Mouse (Mus musculus) right cerebral cortex, postnatal 14 days (tissue): ENCODE measurements at regions not wholly inside any gene's neighbourhood (a gene's known extent, or its start where the extent isn't known, plus 50 kb on each side); places are given as distances from the start of the nearest gene placed in this dataset.

Source experiments
- DNase-seq: peaks from one replicate; pipeline ENCODE4 v3.0.0; 2022

DNA sequence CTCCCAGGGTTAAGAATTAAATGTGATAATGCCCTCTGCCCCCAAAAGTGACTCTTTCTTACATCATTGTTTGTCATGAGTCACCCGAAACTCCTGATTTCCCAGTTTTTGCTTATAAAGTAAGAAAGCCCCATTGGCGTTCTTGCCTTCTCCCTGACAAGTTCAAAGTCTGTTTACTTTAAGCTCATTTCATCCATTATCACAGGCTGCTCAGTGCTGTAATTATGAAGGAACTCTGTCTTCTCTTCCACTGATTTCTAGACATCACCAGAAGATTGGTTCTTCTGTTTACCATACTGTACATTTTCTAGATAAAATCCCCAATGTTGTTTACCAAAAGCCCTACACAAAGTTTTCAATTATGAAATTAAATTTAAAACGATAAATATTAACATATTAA, 81.2 kb upstream of the 4933402D24Rik start:
- no peak for DNase-seq

DNA sequence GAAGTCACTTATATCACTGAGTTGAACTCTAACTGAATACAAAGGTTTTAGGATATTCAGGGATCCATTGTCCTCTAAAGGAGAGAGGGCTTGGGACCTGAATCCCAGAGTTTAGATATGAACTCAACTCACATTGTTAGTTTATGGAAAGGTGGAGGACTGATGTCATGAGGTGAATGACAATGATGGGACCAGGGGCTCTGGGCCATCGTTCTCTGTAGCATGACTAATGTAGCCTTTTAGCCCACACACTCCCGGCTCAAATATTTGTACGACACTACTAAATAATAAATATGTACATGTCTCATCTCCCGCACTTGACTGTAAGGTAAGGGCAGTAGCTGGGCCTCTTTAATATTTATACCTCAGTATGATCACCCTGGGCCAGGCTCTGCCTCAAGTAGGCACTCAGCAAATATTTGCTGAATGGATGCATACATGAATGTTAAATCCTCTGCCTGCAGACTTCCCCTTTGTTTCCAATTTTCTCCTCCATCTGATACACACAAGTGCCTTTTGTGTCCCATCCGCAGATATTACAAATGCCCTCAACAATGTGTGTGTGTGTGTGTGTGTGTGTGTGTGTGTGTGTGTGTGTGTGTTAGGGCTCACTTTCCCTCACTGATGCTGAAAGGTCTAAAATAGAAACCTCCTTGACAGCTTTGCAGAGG, 59.2 kb upstream of the 4933402D24Rik start:
- no peak for DNase-seq

DNA sequence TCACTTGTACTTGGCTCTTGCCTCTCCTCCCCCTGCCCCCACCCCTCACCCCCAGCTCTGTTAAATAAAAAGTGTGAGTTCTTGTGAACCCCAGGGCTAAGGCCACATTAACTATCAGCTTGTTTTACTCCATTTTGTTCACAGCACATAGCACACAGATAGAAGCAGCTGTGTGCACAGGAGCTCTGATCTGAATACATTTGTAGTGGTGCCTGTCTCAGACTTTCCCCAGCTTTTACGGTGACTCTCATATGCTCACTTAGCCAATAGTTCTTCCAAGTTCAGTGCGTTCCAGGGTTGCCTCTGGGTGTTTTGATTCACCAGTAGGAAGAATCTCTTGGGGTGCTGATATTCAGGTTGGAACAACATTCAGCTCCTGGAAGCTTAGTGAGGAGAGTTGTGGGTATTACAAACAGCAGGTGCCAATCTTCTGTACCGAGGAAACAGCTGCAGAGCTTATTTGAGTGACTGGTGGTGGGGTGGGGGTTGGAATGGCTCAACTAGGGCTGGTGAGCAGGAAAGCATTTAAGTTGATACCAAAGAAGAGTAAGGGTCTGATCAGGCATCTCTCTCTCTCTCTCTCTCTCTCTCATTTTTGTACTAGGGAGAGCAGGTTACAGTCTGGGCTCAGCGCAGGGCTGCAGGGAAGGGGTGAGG, 51.7 kb upstream of the 4933402D24Rik start:
- DNase-seq: no peak

DNA sequence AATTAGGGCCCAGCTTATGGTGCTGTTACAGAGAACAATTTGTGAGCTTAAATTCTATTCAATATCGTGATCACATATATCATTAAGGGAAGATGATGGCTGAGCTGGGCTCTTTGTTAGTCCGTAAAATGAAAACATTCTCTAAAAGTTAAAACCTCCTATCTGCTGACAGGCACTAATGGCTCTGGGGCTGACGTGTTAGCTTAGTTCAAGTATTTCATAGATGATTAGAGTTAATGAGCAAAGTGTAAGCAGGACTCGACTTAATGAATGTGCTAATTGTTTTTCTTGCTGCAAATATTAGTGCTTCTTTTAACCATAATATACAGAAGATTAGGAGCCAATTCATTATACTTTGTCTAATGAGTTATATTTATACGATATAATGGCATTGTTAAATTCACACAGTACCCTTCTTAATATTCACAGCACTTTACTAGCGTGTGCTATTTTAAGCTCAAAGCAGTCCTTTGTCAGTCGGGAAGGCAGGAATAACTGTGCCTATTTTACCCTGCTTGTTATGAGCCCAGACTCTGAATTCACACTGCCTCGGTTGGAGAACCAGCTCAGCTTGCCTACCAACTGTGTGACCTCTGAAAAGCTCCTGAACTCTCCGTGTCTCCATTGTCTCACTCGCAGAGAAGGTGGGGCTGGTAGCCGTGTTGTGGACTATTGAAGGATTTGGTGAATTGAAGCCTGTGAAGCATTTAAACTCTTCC, 50.6 kb upstream of the 4933402D24Rik start:
- peak; percentile 14 for DNase-seq
